Mouse (Mus musculus) MEL (cell line): ENCODE measurements around the gene Map3k15.

Experiments
- CTCF ChIP-seq, 3 experiments: IDR thresholded peaks in 2 of 3; conservative IDR thresholded peaks in 1 of 3; 2 replicates each; pipeline ENCODE4 v1.5.1; 2011 to 2012; ENCODE audit warnings: low read length in 3 of 3, low read depth in 2 of 3, mild to moderate bottlenecking in 2 of 3, improper control_type of control experiment in 1 of 3, inconsistent platforms in 1 of 3, mixed read lengths in 1 of 3, moderate library complexity in 1 of 3; ENCODE audit not compliant: control insufficient read depth in 1 of 3, insufficient read depth in 1 of 3, poor library complexity in 1 of 3, severe bottlenecking in 1 of 3
- POLR2AphosphoS2 ChIP-seq: IDR thresholded peaks from 2 replicates; pipeline ENCODE4 v1.6.1; 2011; ENCODE audit warnings: low read length, improper control_type of control experiment
- RAD21 ChIP-seq: IDR thresholded peaks from 2 replicates; pipeline ENCODE4 v1.6.1; 2011; ENCODE audit warnings: mild to moderate bottlenecking, low read depth, low read length, improper control_type of control experiment

GRCm38 (mm10) chrX:160136153-160136552, 147.9 kb downstream of the Map3k15 start:
- no peak for TF ChIP-seq CTCF (IDR thresholded peaks at IDR 0.05 in 2 of 3, conservative IDR thresholded peaks at IDR 0.05 in 1 of 3; ENCODE audit: control insufficient read depth in 1 of 3, insufficient read depth in 1 of 3, low read depth in 2 of 3, low read length in 3 of 3, poor library complexity in 1 of 3, severe bottlenecking in 1 of 3)
- TF ChIP-seq POLR2AphosphoS2, result peak; percentile 47; the same call in 1 of the 2 replicates
- no peak for TF ChIP-seq RAD21
